Mouse (Mus musculus): ENCODE measurements around the gene Ptk7.

Ptk7 gene

GRCm38 (mm10) chr17:46602212-46602611 is 27.1 kb downstream of the Ptk7 start:
- TF ChIP-seq GATA4 (IDR thresholded peaks at IDR 0.05; ENCODE audit: insufficient replicate concordance, low read length): no peak

- TF ChIP-seq GATA4 (IDR thresholded peaks at IDR 0.05; ENCODE audit: insufficient replicate concordance, low read length): no peak
These were observed 28.7 kb downstream of the Ptk7 start for GRCm38 (mm10) chr17:46600569-46600968.

- TF ChIP-seq GATA4 (IDR thresholded peaks at IDR 0.05; ENCODE audit: insufficient replicate concordance, low read length): no peak
These were observed 30.3 kb downstream of the Ptk7 start for GRCm38 (mm10) chr17:46598963-46599362.

GRCm38 (mm10) chr17:46597956-46598355 is 31.3 kb downstream of the Ptk7 start:
- TF ChIP-seq GATA4 (IDR thresholded peaks at IDR 0.05; ENCODE audit: insufficient replicate concordance, low read length): no peak

- no peak for TF ChIP-seq GATA4 (IDR thresholded peaks at IDR 0.05; ENCODE audit: insufficient replicate concordance, low read length)
These were observed 34.0 kb downstream of the Ptk7 start for GRCm38 (mm10) chr17:46595336-46595735.

GRCm38 (mm10) chr17:46594606-46595005 is 34.7 kb downstream of the Ptk7 start:
- TF ChIP-seq GATA4 (IDR thresholded peaks at IDR 0.05; ENCODE audit: insufficient replicate concordance, low read length): no peak

GRCm38 (mm10) chr17:46593124-46593523 is 36.2 kb downstream of the Ptk7 start:
- TF ChIP-seq GATA4 (IDR thresholded peaks at IDR 0.05; ENCODE audit: insufficient replicate concordance, low read length): no peak

GRCm38 (mm10) chr17:46591406-46591805 is 37.9 kb downstream of the Ptk7 start:
- no peak for TF ChIP-seq GATA4 (IDR thresholded peaks at IDR 0.05; ENCODE audit: insufficient replicate concordance, low read length)

GRCm38 (mm10) chr17:46590439-46590838 is 38.9 kb downstream of the Ptk7 start:
- no peak for TF ChIP-seq GATA4 (IDR thresholded peaks at IDR 0.05; ENCODE audit: insufficient replicate concordance, low read length)

GRCm38 (mm10) chr17:46589635-46590314 is 39.5 kb downstream of the Ptk7 start:
- TF ChIP-seq GATA4 (IDR thresholded peaks at IDR 0.05; ENCODE audit: insufficient replicate concordance, low read length): no peak

- TF ChIP-seq GATA4 (IDR thresholded peaks at IDR 0.05; ENCODE audit: insufficient replicate concordance, low read length): no peak
These were observed 40.4 kb downstream of the Ptk7 start for GRCm38 (mm10) chr17:46588913-46589312.

GRCm38 (mm10) chr17:46588173-46588572 is 41.1 kb downstream of the Ptk7 start:
- TF ChIP-seq GATA4 (IDR thresholded peaks at IDR 0.05; ENCODE audit: insufficient replicate concordance, low read length): no peak

GRCm38 (mm10) chr17:46586327-46586726 is 43.0 kb downstream of the Ptk7 start:
- TF ChIP-seq GATA4 (IDR thresholded peaks at IDR 0.05; ENCODE audit: insufficient replicate concordance, low read length): no peak

GRCm38 (mm10) chr17:46578650-46579049 is 50.7 kb downstream of the Ptk7 start:
- no peak for TF ChIP-seq GATA4 (IDR thresholded peaks at IDR 0.05; ENCODE audit: insufficient replicate concordance, low read length)

- TF ChIP-seq GATA4 (IDR thresholded peaks at IDR 0.05; ENCODE audit: insufficient replicate concordance, low read length): no peak
These were observed 53.2 kb downstream of the Ptk7 start for GRCm38 (mm10) chr17:46576070-46576469.

- no peak for TF ChIP-seq GATA4 (IDR thresholded peaks at IDR 0.05; ENCODE audit: insufficient replicate concordance, low read length)
These were observed 54.8 kb downstream of the Ptk7 start for GRCm38 (mm10) chr17:46574535-46574934.

- no peak for TF ChIP-seq GATA4 (IDR thresholded peaks at IDR 0.05; ENCODE audit: insufficient replicate concordance, low read length)
These were observed 58.3 kb downstream of the Ptk7 start for GRCm38 (mm10) chr17:46571005-46571404.

All from liver, adult (tissue).